Mouse (Mus musculus): ENCODE data around the gene Chmp6.

DNA sequence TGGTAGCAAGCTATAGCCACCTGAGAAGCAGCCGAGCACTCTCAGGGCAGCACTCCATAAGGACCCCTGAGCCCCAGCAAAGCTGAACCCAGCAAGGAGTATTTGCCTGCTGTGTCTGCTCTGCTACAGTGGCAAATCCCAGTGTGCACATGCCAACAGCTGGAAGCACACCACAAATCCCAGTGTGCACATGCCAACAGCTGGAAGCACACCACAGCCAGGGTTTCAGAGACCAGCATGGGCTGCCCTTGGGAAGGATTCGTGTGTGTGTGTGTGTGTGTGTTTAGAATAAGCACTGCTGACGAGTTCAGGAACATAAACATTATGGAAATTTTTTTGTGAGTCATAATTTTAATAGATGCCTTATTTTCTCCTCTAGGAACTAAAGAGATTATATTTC lies 45.1 kb upstream of the Chmp6 start:
- TF ChIP-seq EP300 (IDR thresholded peaks at IDR 0.05) (no peak), CTCF (IDR thresholded peaks at IDR 0.05) (no peak)

Measured in lung, postnatal 0 days (tissue).